Mouse (Mus musculus) MEL (cell line): ENCODE results near the gene Mmel1. TPM values are rescaled to one million over a fixed set of nuclear protein-coding genes. Genes with fewer than 3 reads are reported as not detected.
A peak's percentile ranks its signal among the peaks of the same experiment; 100 is the strongest.

Experiments
- DNase-seq: peaks from one replicate; pipeline ENCODE4 v3.0.0; 2011; ENCODE audit warnings: low read depth, low spot score
- H3K27ac ChIP-seq: 2 replicates; pipeline ENCODE4 v1.5.1; 2012; ENCODE audit warnings: low read depth, mild to moderate bottlenecking, control low read depth, low read length, moderate library complexity; ENCODE audit not compliant: control insufficient read depth
- H3K27me3 ChIP-seq, 2 experiments: fragments of 150-350 bp in 1 of 2; sonication (generic) in 1 of 2; 2 replicates each; pipeline ENCODE4 v1.6.1; 2012; ENCODE audit warnings: low read length in 2 of 2, mild to moderate bottlenecking in 2 of 2, improper control_type of control experiment in 1 of 2, moderate library complexity in 1 of 2; ENCODE audit not compliant: insufficient read depth in 2 of 2, control insufficient read depth in 1 of 2
- H3K36me3 ChIP-seq, 2 experiments: 2 replicates each; pipeline ENCODE4 v1.6.1; 2012 to 2014; ENCODE audit warnings: low read length in 2 of 2, improper control_type of control experiment in 1 of 2, inconsistent platforms in 1 of 2, mild to moderate bottlenecking in 1 of 2; ENCODE audit not compliant: insufficient read depth in 2 of 2, control insufficient read depth in 1 of 2
- H3K4me1 ChIP-seq, 2 experiments: fragments of 150-350 bp in 1 of 2; sonication (generic) in 1 of 2; 2 replicates each; pipeline ENCODE4 v1.6.1; 2012; ENCODE audit warnings: low read length in 2 of 2, improper control_type of control experiment in 1 of 2, mild to moderate bottlenecking in 1 of 2; ENCODE audit not compliant: insufficient read depth in 2 of 2, control insufficient read depth in 1 of 2
- H3K4me3 ChIP-seq, 2 experiments: fragments of 150-350 bp in 1 of 2; sonication (generic) in 1 of 2; 2 replicates each; pipeline ENCODE4 v1.5.1; 2012; ENCODE audit warnings: low read depth in 2 of 2, low read length in 2 of 2, mild to moderate bottlenecking in 2 of 2, moderate library complexity in 2 of 2, control low read depth in 1 of 2, improper control_type of control experiment in 1 of 2; ENCODE audit not compliant: control insufficient read depth in 1 of 2, insufficient read depth in 1 of 2
- H3K79me2 ChIP-seq: 2 replicates; pipeline ENCODE4 v1.6.1; 2012; ENCODE audit warnings: mild to moderate bottlenecking, low read length, moderate library complexity; ENCODE audit not compliant: control insufficient read depth, poor library complexity, insufficient read depth
- H3K9ac ChIP-seq: 2 replicates; pipeline ENCODE4 v1.6.1; 2012; ENCODE audit warnings: low read depth, mild to moderate bottlenecking, control low read depth, low read length, moderate library complexity; ENCODE audit not compliant: control insufficient read depth, poor library complexity, severe bottlenecking
- H3K9me3 ChIP-seq: fragments of 150-350 bp; sonication (generic); replicated peaks from 2 replicates; pipeline ENCODE4 v1.6.1; 2012; ENCODE audit warnings: mild to moderate bottlenecking, low read length, improper control_type of control experiment, moderate library complexity; ENCODE audit not compliant: insufficient read depth
- CHD2 ChIP-seq: IDR thresholded peaks from 2 replicates; pipeline ENCODE4 v1.6.1; 2011; ENCODE audit warnings: low read length, improper control_type of control experiment
- CTCF ChIP-seq, 3 experiments: IDR thresholded peaks in 2 of 3; conservative IDR thresholded peaks in 1 of 3; 2 replicates each; pipeline ENCODE4 v1.5.1; 2011 to 2012; ENCODE audit warnings: low read length in 3 of 3, low read depth in 2 of 3, mild to moderate bottlenecking in 2 of 3, improper control_type of control experiment in 1 of 3, inconsistent platforms in 1 of 3, mixed read lengths in 1 of 3, moderate library complexity in 1 of 3; ENCODE audit not compliant: control insufficient read depth in 1 of 3, insufficient read depth in 1 of 3, poor library complexity in 1 of 3, severe bottlenecking in 1 of 3
- E2F4 ChIP-seq: IDR thresholded peaks from 2 replicates; pipeline ENCODE4 v1.6.1; 2011; ENCODE audit warnings: low read depth, low read length, improper control_type of control experiment, borderline replicate concordance
- ELF1 ChIP-seq: IDR thresholded peaks from 2 replicates; pipeline ENCODE4 v1.6.1; 2014; ENCODE audit warnings: low read depth, mild to moderate bottlenecking, inconsistent platforms, low read length, improper control_type of control experiment, moderate library complexity
- EP300 ChIP-seq, 2 experiments: IDR thresholded peaks; 2 replicates each; pipeline ENCODE4 v1.6.1; 2011; ENCODE audit warnings: improper control_type of control experiment in 2 of 2, low read length in 2 of 2, low read depth in 1 of 2, mild to moderate bottlenecking in 1 of 2
- ETS1 ChIP-seq: IDR thresholded peaks from 2 replicates; pipeline ENCODE4 v1.6.1; 2012; ENCODE audit warnings: low read depth, mild to moderate bottlenecking, inconsistent platforms, low read length, improper control_type of control experiment, moderate library complexity
- GATA1 ChIP-seq: IDR thresholded peaks from 2 replicates; pipeline ENCODE4 v1.6.1; 2011; ENCODE audit warnings: low read depth, low read length, improper control_type of control experiment
- HCFC1 ChIP-seq: IDR thresholded peaks from 2 replicates; pipeline ENCODE4 v1.6.1; 2012; ENCODE audit warnings: low read depth, mild to moderate bottlenecking, inconsistent platforms, low read length, improper control_type of control experiment, moderate library complexity
- JUND ChIP-seq: IDR thresholded peaks from 2 replicates; pipeline ENCODE4 v1.6.1; 2011; ENCODE audit warnings: low read depth, mild to moderate bottlenecking, improper control_type of control experiment, low read length
- KAT2A ChIP-seq: conservative IDR thresholded peaks from 2 replicates; pipeline ENCODE4 v1.6.1; 2012; ENCODE audit warnings: low read depth, low read length, improper control_type of control experiment, inconsistent platforms
- MAFK ChIP-seq: IDR thresholded peaks from 2 replicates; pipeline ENCODE4 v1.6.1; 2011; ENCODE audit warnings: low read depth, mild to moderate bottlenecking, low read length, improper control_type of control experiment, borderline replicate concordance
- MAX ChIP-seq: IDR thresholded peaks from 2 replicates; pipeline ENCODE4 v1.6.1; 2011; ENCODE audit warnings: low read length, improper control_type of control experiment
- MAZ ChIP-seq: IDR thresholded peaks from 2 replicates; pipeline ENCODE4 v1.6.1; 2012; ENCODE audit warnings: low read depth, mild to moderate bottlenecking, inconsistent platforms, low read length, improper control_type of control experiment
- MEF2A ChIP-seq: IDR thresholded peaks from 2 replicates; pipeline ENCODE4 v1.6.1; 2014; ENCODE audit warnings: low read depth, mild to moderate bottlenecking, inconsistent platforms, low read length, improper control_type of control experiment; ENCODE audit not compliant: poor library complexity, insufficient replicate concordance, severe bottlenecking; ENCODE audit errors: extremely low read depth
- MXI1 ChIP-seq: IDR thresholded peaks from 2 replicates; pipeline ENCODE4 v1.6.1; 2011; ENCODE audit warnings: mild to moderate bottlenecking, low read depth, low read length, improper control_type of control experiment
- MYC ChIP-seq: IDR thresholded peaks from 2 replicates; pipeline ENCODE4 v1.6.1; 2011; ENCODE audit warnings: low read depth, mild to moderate bottlenecking, low read length, improper control_type of control experiment, moderate library complexity
- NELFE ChIP-seq: IDR thresholded peaks from 2 replicates; pipeline ENCODE4 v1.6.1; 2011; ENCODE audit warnings: low read depth, low read length, improper control_type of control experiment
- NRF1 ChIP-seq: IDR thresholded peaks from 2 replicates; pipeline ENCODE4 v1.6.1; 2014; ENCODE audit warnings: low read depth, mild to moderate bottlenecking, inconsistent platforms, low read length, improper control_type of control experiment, moderate library complexity; ENCODE audit not compliant: poor library complexity, insufficient read depth, severe bottlenecking
- POLR2A ChIP-seq, 2 experiments: IDR thresholded peaks; 2 replicates each; pipeline ENCODE4 v1.6.1; 2011 to 2012; ENCODE audit warnings: low read length in 2 of 2, mild to moderate bottlenecking in 2 of 2, control low read depth in 1 of 2, improper control_type of control experiment in 1 of 2, low read depth in 1 of 2, moderate library complexity in 1 of 2; ENCODE audit not compliant: control insufficient read depth in 1 of 2, insufficient read depth in 1 of 2, poor library complexity in 1 of 2
- POLR2AphosphoS5 ChIP-seq: IDR thresholded peaks from 2 replicates; pipeline ENCODE4 v1.6.1; 2012; ENCODE audit warnings: low read depth, borderline replicate concordance, mild to moderate bottlenecking, inconsistent platforms, low read length, moderate library complexity, mixed read lengths
- RCOR1 ChIP-seq: IDR thresholded peaks from 2 replicates; pipeline ENCODE4 v1.6.1; 2012; ENCODE audit warnings: low read depth, mild to moderate bottlenecking, inconsistent platforms, low read length, improper control_type of control experiment
- SIN3A ChIP-seq: IDR thresholded peaks from 2 replicates; pipeline ENCODE4 v1.6.1; 2012; ENCODE audit warnings: low read length, improper control_type of control experiment, inconsistent platforms
- SMC3 ChIP-seq: IDR thresholded peaks from 2 replicates; pipeline ENCODE4 v1.6.1; 2011; ENCODE audit warnings: low read depth, low read length, improper control_type of control experiment
- TAL1 ChIP-seq: IDR thresholded peaks from 2 replicates; pipeline ENCODE4 v1.6.1; 2012; ENCODE audit warnings: mild to moderate bottlenecking, inconsistent platforms, low read length, moderate library complexity, mixed read lengths
- TBP ChIP-seq: IDR thresholded peaks from 2 replicates; pipeline ENCODE4 v1.8.0; 2011; ENCODE audit warnings: low read depth, low read length, improper control_type of control experiment
- USF1 ChIP-seq: IDR thresholded peaks from 2 replicates; pipeline ENCODE4 v1.6.1; 2014; ENCODE audit warnings: low read depth, mild to moderate bottlenecking, inconsistent platforms, low read length, improper control_type of control experiment, moderate library complexity
- USF2 ChIP-seq, 2 experiments: IDR thresholded peaks; 2 replicates each; pipeline ENCODE4 v1.6.1; 2011 to 2012; ENCODE audit warnings: improper control_type of control experiment in 2 of 2, low read length in 2 of 2, borderline replicate concordance in 1 of 2, inconsistent platforms in 1 of 2, low read depth in 1 of 2, mild to moderate bottlenecking in 1 of 2; ENCODE audit not compliant: insufficient read depth in 1 of 2
- ZC3H11A ChIP-seq: IDR thresholded peaks from 2 replicates; pipeline ENCODE4 v1.6.1; 2012; ENCODE audit warnings: low read depth, mild to moderate bottlenecking, inconsistent platforms, low read length, improper control_type of control experiment
- ZKSCAN1 ChIP-seq: IDR thresholded peaks from 2 replicates; pipeline ENCODE4 v1.6.1; 2012; ENCODE audit warnings: low read depth, mild to moderate bottlenecking, inconsistent platforms, low read length, improper control_type of control experiment, moderate library complexity
- ZMIZ1 ChIP-seq: IDR thresholded peaks from 2 replicates; pipeline ENCODE4 v1.6.1; 2012; ENCODE audit warnings: low read depth, mild to moderate bottlenecking, inconsistent platforms, low read length, improper control_type of control experiment, moderate library complexity
- polyA plus RNA-seq, 2 experiments: library from polyadenylated mRNA; stranded (reverse) in 1 of 2; unstranded in 1 of 2; fragments of >175 nt in 1 of 2; fragments of >200 nt in 1 of 2; gene quantifications; 2 replicates each; pipeline versions ENCODE4 v1.2.1 to v1.2.4; 2012; ENCODE audit warnings: low replicate concordance in 2 of 2, low read depth in 1 of 2; ENCODE audit not compliant: insufficient read length in 2 of 2, insufficient read depth in 1 of 2, missing spikeins in 1 of 2
- total RNA-seq: library from RNA; depleted of rRNA; stranded (reverse); fragments of 300-350 nt; gene quantifications from 2 replicates; pipeline ENCODE4 v1.2.3, GENCODE M21; 2012

Gene Mmel1
- total and polyA plus RNA-seq, 3 experiments: 0.07 to 0.08 TPM; not detected in 1

DNA sequence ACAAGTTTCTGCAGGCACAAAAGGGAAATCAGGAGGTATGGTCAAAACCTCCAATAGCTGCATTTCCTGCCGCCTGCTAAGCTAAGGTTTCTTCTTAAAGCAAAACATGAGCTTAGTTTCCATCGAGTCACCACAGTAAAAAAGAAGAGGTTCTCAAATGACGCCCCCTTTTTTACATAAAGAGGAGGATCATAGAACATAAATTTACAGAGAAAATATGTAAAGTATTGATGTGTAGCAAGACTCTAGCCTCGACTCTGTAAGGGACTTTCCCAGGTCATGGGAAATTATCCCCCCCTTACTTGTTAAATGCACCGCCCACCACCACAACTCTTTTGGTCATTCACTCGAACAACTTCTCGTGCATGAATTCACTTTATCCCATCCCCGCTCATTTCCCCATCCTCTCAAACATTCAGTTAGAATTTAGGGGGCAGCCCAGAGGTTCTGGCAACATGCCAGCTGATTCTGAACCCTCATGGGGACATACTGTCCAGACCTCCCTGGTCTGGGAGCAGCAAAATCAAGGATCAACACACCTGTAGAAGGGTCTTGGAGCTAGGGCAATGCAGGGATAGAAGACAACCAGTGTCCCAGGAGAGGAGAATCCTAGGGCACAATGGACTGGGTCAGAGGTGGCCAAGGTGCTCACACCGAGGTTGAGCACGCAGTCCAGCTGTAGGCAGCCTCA lies 73.4 kb downstream of the Mmel1 start (continued):
- no peak for TF ChIP-seq USF1

GRCm38 (mm10) chr4:154943323-154944039 lies 74.1 kb downstream of the Mmel1 start:
- peak overlapping the region; percentile 79; the same call in 1 of the 2 replicates for H3K27ac ChIP-seq

DNA sequence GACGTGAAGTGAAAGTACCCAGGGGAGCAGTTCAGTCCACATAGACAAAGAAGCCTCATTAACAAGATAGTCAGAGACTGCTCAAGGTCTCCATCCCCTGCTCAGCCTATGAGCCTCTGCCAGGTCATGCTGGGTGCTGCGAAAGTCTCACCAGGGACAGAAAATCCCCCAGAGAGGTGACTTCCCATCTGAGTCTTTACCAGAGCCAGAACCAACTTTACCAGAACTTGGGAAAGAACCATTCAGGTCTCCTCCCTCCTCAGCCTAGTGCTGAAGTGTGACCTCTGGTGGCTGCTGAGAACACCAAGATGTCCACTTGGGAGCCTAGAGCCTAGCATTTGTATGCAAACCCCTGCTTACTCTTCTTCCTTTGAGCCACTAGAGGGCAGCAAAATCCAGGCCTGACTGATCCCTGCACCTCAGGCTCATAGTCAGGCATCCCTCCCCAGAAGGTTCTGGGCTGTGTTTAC lies 74.8 kb downstream of the Mmel1 start:
- Histone ChIP-seq H3K36me3 (peaks cover 0 to 7% of the 10 kb centered on the region in 2 experiments; a peak in 2 of 4 replicates), H3K27me3 (no peaks in the 10 kb centered on the region), H3K27ac (peak overlapping the region; percentile 19; the same call in 1 of the 2 replicates), H3K79me2 (no peaks in the 10 kb centered on the region), H3K4me1 (peaks cover 0 to 21% of the 10 kb centered on the region in 2 experiments; a peak in 3 of 4 replicates), H3K9me3 (no peaks in the 10 kb centered on the region), H3K4me3 (peak overlapping the region; percentile 28 to 38), H3K9ac (peak overlapping the region; percentile 46)
- DNase-seq: peak; percentile 94
- TF ChIP-seq GATA1 (no peak), MYC (peak; percentile 58; the same call in 1 of the 2 replicates), SMC3 (peak; percentile 97), CHD2 (no peak), EP300 (IDR thresholded peaks at IDR 0.05; ENCODE audit: low read depth in 1 of 2, low read length in 2 of 2) (no peak), ZC3H11A (peak; percentile 87), NRF1 (no peak), MAX (no peak), ZKSCAN1 (no peak), HCFC1 (peak; percentile 67), JUND (0 out of 2 replicates have a peak, but pooled peaks have one; percentile 61), RCOR1 (peak; percentile 23; the same call in 1 of the 2 replicates), NELFE (no peak), TAL1 (no peak), ZMIZ1 (no peak), ELF1 (no peak), SIN3A (peak; percentile 84), CTCF (IDR thresholded peaks at IDR 0.05 in 2 of 3, conservative IDR thresholded peaks at IDR 0.05 in 1 of 3; ENCODE audit: control insufficient read depth in 1 of 3, insufficient read depth in 1 of 3, low read depth in 2 of 3, low read length in 3 of 3, poor library complexity in 1 of 3, severe bottlenecking in 1 of 3) (peak; percentile 77 to 97 (median 89); a peak in 5 of 6 replicates), ETS1 (0 out of 2 replicates have a peak, but pooled peaks have one; percentile 30), KAT2A (no peak), MAZ (no peak; the same call in 1 of the 2 replicates), POLR2AphosphoS5 (no peak)

More at GRCm38 (mm10) chr4:154943323-154944039, 74.1 kb downstream of the Mmel1 start:
- peak overlapping the region; percentile 28 to 38 for H3K4me3 ChIP-seq
- H3K79me2 ChIP-seq: no peaks in the 10 kb centered on the region
- peaks cover 0 to 7% of the 10 kb centered on the region in 2 experiments; a peak in 2 of 4 replicates for H3K36me3 ChIP-seq
- DNase-seq: no peak
- H3K27me3 ChIP-seq: no peaks in the 10 kb centered on the region
- TF ChIP-seq MAFK (no peak), USF2 (IDR thresholded peaks at IDR 0.05; ENCODE audit: borderline replicate concordance in 1 of 2, insufficient read depth in 1 of 2, low read depth in 1 of 2, low read length in 2 of 2) (no peak), MXI1 (no peak), POLR2A (IDR thresholded peaks at IDR 0.05; ENCODE audit: control insufficient read depth in 1 of 2, insufficient read depth in 1 of 2, low read depth in 1 of 2, low read length in 2 of 2, poor library complexity in 1 of 2) (no peak), E2F4 (no peak), TBP (no peak), CTCF (IDR thresholded peaks at IDR 0.05 in 2 of 3, conservative IDR thresholded peaks at IDR 0.05 in 1 of 3; ENCODE audit: control insufficient read depth in 1 of 3, insufficient read depth in 1 of 3, low read depth in 2 of 3, low read length in 3 of 3, poor library complexity in 1 of 3, severe bottlenecking in 1 of 3) (no peak), MEF2A (no peak)
- peak overlapping the region; percentile 46 for H3K9ac ChIP-seq
- no peaks in the 10 kb centered on the region for H3K9me3 ChIP-seq
- H3K4me1 ChIP-seq: peaks cover 0 to 21% of the 10 kb centered on the region in 2 experiments; a peak in 3 of 4 replicates
